Mouse (Mus musculus): ENCODE results near the gene Cpeb3. TPM values are rescaled to one million over a fixed set of nuclear protein-coding genes. Genes with fewer than 3 reads are reported as not detected.

Gene Cpeb3
- polyA plus RNA-seq, 1 experiment from 2014 or later = 1.2 TPM

- 4% methylated on average over 26 of the region's 26 CpGs for WGBS
- ATAC-seq (ENCODE audit: low FRiP score, low TSS enrichment) = peak; percentile 95
- Histone ChIP-seq H3K4me1 (replicated peaks; ENCODE audit: control insufficient read depth, insufficient read depth) (peaks cover 3% of the 10 kb centered on the region; the same call in 1 of the 2 replicates), H3K36me3 (ENCODE audit: control insufficient read depth, insufficient read depth, low read length) (peaks cover 6% of the 10 kb centered on the region), H3K9ac (ENCODE audit: low read length) (peak overlapping the region; percentile 18; the same call in 1 of the 2 replicates), H3K4me3 (ENCODE audit: low read depth, low read length) (peak overlapping the region; percentile 39), H3K27me3 (ENCODE audit: control insufficient read depth, insufficient read depth, low read length) (no peaks in the 10 kb centered on the region), H3K4me2 (replicated peaks; ENCODE audit: low read depth) (peak overlapping the region; percentile 58), H3K27ac (replicated peaks) (no peak overlapping the region), H3K9me3 (ENCODE audit: control insufficient read depth, low read length) (no peaks in the 10 kb centered on the region)
- peak; percentile 85 for DNase-seq (ENCODE audit: low spot score)
- TF ChIP-seq EP300 (optimal IDR thresholded peaks at IDR 0.05) (no peak), CTCF (IDR thresholded peaks at IDR 0.05; ENCODE audit: low read depth) (no peak)
Measured at GRCm38 (mm10) chr19:37018411-37018810, 190.0 kb downstream of the Cpeb3 start.

GRCm38 (mm10) chr19:37016890-37017289 is 191.5 kb downstream of the Cpeb3 start:
- TF ChIP-seq CTCF (IDR thresholded peaks at IDR 0.05; ENCODE audit: low read depth) (no peak), EP300 (optimal IDR thresholded peaks at IDR 0.05) (no peak)
- no peak overlapping the region for H3K4me2 ChIP-seq (replicated peaks; ENCODE audit: low read depth)

GRCm38 (mm10) chr19:37014173-37014939 is 194.0 kb downstream of the Cpeb3 start:
- no peaks in the 10 kb centered on the region for H3K27me3 ChIP-seq (ENCODE audit: control insufficient read depth, insufficient read depth, low read length)
- H3K4me1 ChIP-seq (replicated peaks; ENCODE audit: control insufficient read depth, insufficient read depth) = peaks cover 3% of the 10 kb centered on the region; the same call in 1 of the 2 replicates
- H3K9me3 ChIP-seq (ENCODE audit: control insufficient read depth, low read length) = no peaks in the 10 kb centered on the region
- 84% methylated on average over 8 of the region's 8 CpGs for WGBS
- no peak for ATAC-seq (ENCODE audit: low FRiP score, low TSS enrichment)
- H3K36me3 ChIP-seq (ENCODE audit: control insufficient read depth, insufficient read depth, low read length) = peaks cover 26% of the 10 kb centered on the region
- TF ChIP-seq EP300 (optimal IDR thresholded peaks at IDR 0.05) = no peak
- TF ChIP-seq CTCF (IDR thresholded peaks at IDR 0.05; ENCODE audit: low read depth) = no peak
- H3K9ac ChIP-seq (ENCODE audit: low read length) = no peak overlapping the region
- no peak overlapping the region for H3K27ac ChIP-seq (replicated peaks)
- no peak overlapping the region for H3K4me2 ChIP-seq (replicated peaks; ENCODE audit: low read depth)
- H3K4me3 ChIP-seq (ENCODE audit: low read depth, low read length) = no peak overlapping the region
- no peak for DNase-seq (ENCODE audit: low spot score)

More at GRCm38 (mm10) chr19:37016890-37017289, 191.5 kb downstream of the Cpeb3 start:
- ATAC-seq (ENCODE audit: low FRiP score, low TSS enrichment) (no peak), DNase-seq (ENCODE audit: low spot score) (no peak)
- H3K27me3 ChIP-seq (ENCODE audit: control insufficient read depth, insufficient read depth, low read length) = no peaks in the 10 kb centered on the region
- H3K4me1 ChIP-seq (replicated peaks; ENCODE audit: control insufficient read depth, insufficient read depth) = peaks cover 3% of the 10 kb centered on the region; the same call in 1 of the 2 replicates
- no peaks in the 10 kb centered on the region for H3K9me3 ChIP-seq (ENCODE audit: control insufficient read depth, low read length)
- H3K27ac ChIP-seq (replicated peaks) = no peak overlapping the region
- no peak overlapping the region for H3K9ac ChIP-seq (ENCODE audit: low read length)
- WGBS = 94% methylated on average over 6 of the region's 6 CpGs
- no peak overlapping the region for H3K4me3 ChIP-seq (ENCODE audit: low read depth, low read length)
- H3K36me3 ChIP-seq (ENCODE audit: control insufficient read depth, insufficient read depth, low read length) = peaks cover 10% of the 10 kb centered on the region

GRCm38 (mm10) chr19:37013461-37013860 is 194.9 kb downstream of the Cpeb3 start:
- WGBS = 93% methylated on average over 6 of the region's 6 CpGs
- Histone ChIP-seq H3K9me3 (ENCODE audit: control insufficient read depth, low read length) (no peaks in the 10 kb centered on the region), H3K36me3 (ENCODE audit: control insufficient read depth, insufficient read depth, low read length) (peaks cover 29% of the 10 kb centered on the region), H3K4me2 (replicated peaks; ENCODE audit: low read depth) (no peak overlapping the region), H3K4me1 (replicated peaks; ENCODE audit: control insufficient read depth, insufficient read depth) (peaks cover 3% of the 10 kb centered on the region; the same call in 1 of the 2 replicates), H3K27me3 (ENCODE audit: control insufficient read depth, insufficient read depth, low read length) (no peaks in the 10 kb centered on the region), H3K27ac (replicated peaks) (no peak overlapping the region), H3K9ac (ENCODE audit: low read length) (no peak overlapping the region), H3K4me3 (ENCODE audit: low read depth, low read length) (no peak overlapping the region)
- no peak for DNase-seq (ENCODE audit: low spot score)
- no peak for TF ChIP-seq CTCF (IDR thresholded peaks at IDR 0.05; ENCODE audit: low read depth)
- no peak for TF ChIP-seq EP300 (optimal IDR thresholded peaks at IDR 0.05)
- no peak for ATAC-seq (ENCODE audit: low FRiP score, low TSS enrichment)

GRCm38 (mm10) chr19:37009878-37010281 is 198.5 kb downstream of the Cpeb3 start:
- no peaks in the 10 kb centered on the region for H3K27me3 ChIP-seq (ENCODE audit: control insufficient read depth, insufficient read depth, low read length)
- no peak overlapping the region for H3K4me2 ChIP-seq (replicated peaks; ENCODE audit: low read depth)
- 82% methylated on average over 3 of the region's 3 CpGs for WGBS
- peaks cover 43% of the 10 kb centered on the region for H3K36me3 ChIP-seq (ENCODE audit: control insufficient read depth, insufficient read depth, low read length)
- no peak overlapping the region for H3K27ac ChIP-seq (replicated peaks)
- no peak for TF ChIP-seq EP300 (optimal IDR thresholded peaks at IDR 0.05)
- TF ChIP-seq CTCF (IDR thresholded peaks at IDR 0.05; ENCODE audit: low read depth) = no peak
- H3K4me1 ChIP-seq (replicated peaks; ENCODE audit: control insufficient read depth, insufficient read depth) = no peaks in the 10 kb centered on the region
- H3K9me3 ChIP-seq (ENCODE audit: control insufficient read depth, low read length) = no peaks in the 10 kb centered on the region
- DNase-seq (ENCODE audit: low spot score) (no peak), ATAC-seq (ENCODE audit: low FRiP score, low TSS enrichment) (no peak)
- H3K4me3 ChIP-seq (ENCODE audit: low read depth, low read length) = no peak overlapping the region
- H3K9ac ChIP-seq (ENCODE audit: low read length) = no peak overlapping the region

GRCm38 (mm10) chr19:37004557-37004956 is 203.8 kb downstream of the Cpeb3 start:
- no peak overlapping the region for H3K9ac ChIP-seq (ENCODE audit: low read length)
- 67% methylated on average over 5 of the region's 5 CpGs for WGBS
- H3K4me3 ChIP-seq (ENCODE audit: low read depth, low read length) = no peak overlapping the region
- DNase-seq (ENCODE audit: low spot score) = no peak
- TF ChIP-seq CTCF (IDR thresholded peaks at IDR 0.05; ENCODE audit: low read depth) (peak; percentile 34), EP300 (optimal IDR thresholded peaks at IDR 0.05) (no peak)
- no peak overlapping the region for H3K27ac ChIP-seq (replicated peaks)
- no peaks in the 10 kb centered on the region for H3K4me1 ChIP-seq (replicated peaks; ENCODE audit: control insufficient read depth, insufficient read depth)
- no peaks in the 10 kb centered on the region for H3K9me3 ChIP-seq (ENCODE audit: control insufficient read depth, low read length)
- H3K36me3 ChIP-seq (ENCODE audit: control insufficient read depth, insufficient read depth, low read length) = peaks cover 30% of the 10 kb centered on the region
- H3K4me2 ChIP-seq (replicated peaks; ENCODE audit: low read depth) = no peak overlapping the region
- peak; percentile 92 for ATAC-seq (ENCODE audit: low FRiP score, low TSS enrichment)
- no peaks in the 10 kb centered on the region for H3K27me3 ChIP-seq (ENCODE audit: control insufficient read depth, insufficient read depth, low read length)

Other genes starting within 250 kb of the Cpeb3 start
- gene March5, start 1.1 kb downstream of the Cpeb3 start, polyA plus RNA-seq (2015; fragmentation: Nextera tagmentation; extraction: Ambion mirVana) = 49.9 and 50.0 TPM in 2 replicates
- gene Ide, start 129.3 kb upstream of the Cpeb3 start, polyA plus RNA-seq (2015; fragmentation: Nextera tagmentation; extraction: Ambion mirVana) = 213 and 221 TPM in 2 replicates
- 7.4 and 10.3 TPM in 2 replicates for gene Kif11, start 167.8 kb upstream of the Cpeb3 start, polyA plus RNA-seq (2015; fragmentation: Nextera tagmentation; extraction: Ambion mirVana)
- 6.8 and 8.2 TPM in 2 replicates for gene Hhex, start 226.2 kb upstream of the Cpeb3 start, polyA plus RNA-seq (2015; fragmentation: Nextera tagmentation; extraction: Ambion mirVana)